Mouse (Mus musculus): Measurements from ENCODE around the gene Srrm2.

Srrm2 gene

DNA sequence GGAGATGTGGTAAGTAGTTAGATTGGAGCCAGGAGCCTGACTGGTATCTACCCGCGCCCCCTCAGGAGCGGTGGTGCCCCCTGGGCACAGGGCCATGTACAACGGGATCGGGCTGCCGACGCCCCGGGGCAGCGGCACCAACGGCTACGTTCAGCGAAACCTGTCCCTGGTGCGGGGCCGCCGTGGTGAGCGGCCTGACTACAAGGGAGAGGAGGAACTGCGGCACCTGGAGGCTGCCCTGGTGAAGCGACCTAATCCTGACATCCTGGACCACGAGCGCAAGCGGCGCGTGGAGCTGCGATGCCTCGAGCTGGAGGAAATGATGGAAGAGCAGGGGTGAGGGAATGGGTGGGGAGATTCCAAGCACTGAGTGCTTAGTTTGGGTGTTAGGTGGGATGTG, 16.5 kb downstream of the Srrm2 start:
- DNase-seq (ENCODE audit: low spot score), result no peak

GRCm38 (mm10) chr17:23807918-23808317, 17.6 kb downstream of the Srrm2 start:
- no peak for DNase-seq (ENCODE audit: low spot score)

GRCm38 (mm10) chr17:23815641-23816040, 25.3 kb downstream of the Srrm2 start:
- no peak for DNase-seq (ENCODE audit: low spot score)

GRCm38 (mm10) chr17:23818579-23818978, 28.2 kb downstream of the Srrm2 start:
- DNase-seq (ENCODE audit: low spot score), result no peak

- no peak for DNase-seq (ENCODE audit: low spot score)
These were observed 28.9 kb downstream of the Srrm2 start for GRCm38 (mm10) chr17:23819235-23819634.

DNA sequence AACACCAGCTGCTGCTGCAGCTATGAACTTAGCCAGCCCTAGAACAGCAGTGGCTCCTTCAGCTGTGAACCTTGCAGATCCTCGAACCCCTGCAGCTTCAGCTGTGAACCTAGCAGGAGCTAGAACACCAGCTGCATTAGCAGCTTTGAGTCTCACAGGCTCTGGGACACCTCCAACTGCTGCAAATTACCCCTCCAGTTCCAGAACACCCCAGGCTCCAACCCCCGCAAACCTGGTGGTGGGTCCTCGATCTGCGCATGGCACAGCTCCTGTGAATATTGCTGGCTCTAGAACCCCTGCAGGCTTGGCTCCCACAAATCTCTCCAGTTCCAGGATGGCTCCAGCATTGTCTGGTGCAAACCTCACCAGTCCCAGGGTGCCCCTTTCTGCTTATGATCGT, 30.4 kb downstream of the Srrm2 start:
- no peak for DNase-seq (ENCODE audit: low spot score)

DNA sequence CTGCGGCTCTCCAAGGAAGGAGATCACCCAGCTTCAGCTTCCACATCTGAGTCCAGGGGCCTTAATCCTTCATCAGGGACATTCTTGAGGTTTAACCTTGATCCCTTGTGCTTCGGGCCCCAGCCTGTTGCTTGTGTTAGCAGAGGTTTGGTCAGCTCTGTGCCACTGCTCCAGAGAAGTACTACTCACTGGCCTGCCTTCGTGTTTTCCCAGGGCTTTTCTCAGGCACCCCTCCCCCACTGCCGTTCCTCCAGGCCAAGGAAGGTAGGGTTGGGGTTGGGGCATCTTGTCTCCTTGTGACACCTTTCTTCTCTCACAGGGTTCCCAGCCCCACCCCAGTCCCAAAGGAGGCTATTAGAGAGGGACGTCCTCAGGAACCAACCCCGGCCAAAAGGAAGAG, 31.8 kb downstream of the Srrm2 start:
- no peak for DNase-seq (ENCODE audit: low spot score)

- no peak for DNase-seq (ENCODE audit: low spot score)
These were observed 32.7 kb downstream of the Srrm2 start for GRCm38 (mm10) chr17:23823018-23823417.

- no peak for DNase-seq (ENCODE audit: low spot score)
These were observed 33.3 kb downstream of the Srrm2 start for GRCm38 (mm10) chr17:23823614-23824013.

DNA sequence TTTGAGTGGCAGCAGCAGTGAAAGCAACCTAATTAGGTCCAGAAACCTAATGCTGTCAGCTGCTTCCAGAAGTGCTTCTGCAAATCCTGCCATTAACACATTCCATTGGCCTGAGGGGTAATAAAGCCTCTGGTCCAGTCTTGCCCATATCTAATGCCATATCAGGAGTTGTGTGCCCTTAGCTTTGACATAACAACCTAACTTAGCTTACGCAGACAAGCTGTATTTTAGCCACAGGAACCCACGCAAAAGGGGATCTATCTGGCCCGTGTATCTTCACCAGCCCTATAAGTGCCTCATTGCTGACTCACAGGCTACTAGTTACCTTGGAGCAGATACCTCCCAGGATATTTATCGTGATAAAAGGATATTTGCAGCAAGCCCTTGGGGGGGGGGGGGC, 35.3 kb downstream of the Srrm2 start:
- no peak for DNase-seq (ENCODE audit: low spot score)

DNA sequence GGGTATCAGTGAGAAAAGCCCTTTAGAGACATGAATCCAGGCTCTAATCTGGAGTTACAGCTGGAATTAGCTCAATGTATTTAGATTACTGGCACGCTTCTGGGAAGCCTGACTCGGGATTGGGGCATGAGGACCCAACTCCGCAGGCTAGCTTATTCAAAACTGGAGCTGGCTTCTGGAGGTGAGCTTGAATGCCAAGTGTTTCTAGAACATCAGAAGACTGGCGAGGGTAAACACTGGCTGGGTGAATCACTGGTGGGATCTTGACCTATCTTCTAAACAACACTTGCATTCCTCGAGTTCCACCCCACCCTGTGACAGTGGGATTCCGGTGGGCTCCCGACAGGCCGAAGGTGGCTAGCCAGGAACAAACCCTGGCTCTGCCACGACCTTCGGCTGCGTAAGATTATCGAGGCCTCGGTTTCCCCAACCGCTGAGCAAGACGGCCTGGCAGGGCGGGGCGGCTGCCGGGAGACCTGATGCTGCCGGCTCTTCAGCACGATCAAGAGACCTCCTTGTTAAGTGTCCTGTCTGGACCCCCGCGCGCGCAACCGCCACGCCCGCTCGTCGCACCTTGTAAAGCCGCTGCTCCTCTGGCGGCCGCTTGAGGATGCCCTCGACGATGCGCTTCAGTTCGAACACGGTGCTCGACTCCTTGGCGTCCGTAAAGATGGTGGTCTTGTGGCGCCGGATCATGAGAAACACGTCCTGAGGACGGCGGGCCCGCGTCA, 38.1 kb downstream of the Srrm2 start:
- peak; percentile 38 for DNase-seq (ENCODE audit: low spot score)

DNA sequence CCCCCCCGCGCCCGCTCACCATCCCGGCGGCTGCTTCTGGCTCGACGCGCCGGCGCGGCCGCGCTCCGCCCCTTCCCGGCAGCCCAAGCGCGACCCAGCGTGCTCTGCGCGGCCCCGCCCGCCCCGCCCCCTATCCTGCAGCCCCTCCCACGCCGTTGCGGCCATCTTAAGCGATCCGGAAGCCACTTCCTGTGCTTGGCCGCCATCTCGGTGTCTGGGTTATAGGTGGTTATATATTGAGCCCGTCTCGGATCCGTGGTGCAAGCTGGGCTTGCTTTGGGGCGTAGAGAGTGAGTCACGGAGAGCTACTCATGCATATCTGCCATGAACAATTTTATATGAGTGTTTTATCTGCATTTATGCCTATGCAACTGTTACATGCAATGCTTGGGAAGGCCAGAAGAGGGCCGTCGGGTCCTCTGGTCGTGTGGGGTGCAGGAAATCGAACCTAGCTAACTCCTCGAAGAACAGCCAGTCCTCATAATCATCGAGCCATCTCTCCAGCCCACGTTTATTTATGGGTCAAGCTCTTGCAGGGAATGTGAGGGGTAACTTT, 38.8 kb downstream of the Srrm2 start, which contains the start of gene Elob:
TSS of gene Elob (minus strand) at position 73 of the 556 bp plus-strand sequence.
- DNase-seq (ENCODE audit: low spot score), result peak; percentile 70

DNA sequence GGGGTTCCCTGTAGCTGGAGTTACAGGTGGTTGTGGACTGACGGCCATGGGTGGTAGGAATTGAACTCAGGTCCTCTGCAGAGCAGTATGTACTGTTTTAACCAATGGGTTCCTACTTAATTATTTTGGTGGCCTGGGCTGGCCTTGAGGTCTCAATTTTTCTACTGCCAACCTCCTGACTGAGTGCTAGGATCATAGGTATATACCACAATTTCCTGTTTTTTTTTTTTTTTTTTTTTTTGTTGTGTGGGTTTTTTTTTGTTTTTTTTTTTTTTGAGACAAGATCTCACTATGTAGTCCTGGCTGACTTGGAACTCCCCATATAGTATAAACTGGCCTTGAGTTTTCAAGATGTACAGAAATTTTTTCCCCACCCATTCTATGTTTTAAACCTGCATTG, 40.9 kb downstream of the Srrm2 start:
- DNase-seq (ENCODE audit: low spot score), result no peak

- DNase-seq (ENCODE audit: low spot score), result no peak
These were observed 45.8 kb downstream of the Srrm2 start, which contains the start of gene Prss33 for GRCm38 (mm10) chr17:23836006-23836575. Prss33 (minus strand) TSS chr17:23836056.

DNA sequence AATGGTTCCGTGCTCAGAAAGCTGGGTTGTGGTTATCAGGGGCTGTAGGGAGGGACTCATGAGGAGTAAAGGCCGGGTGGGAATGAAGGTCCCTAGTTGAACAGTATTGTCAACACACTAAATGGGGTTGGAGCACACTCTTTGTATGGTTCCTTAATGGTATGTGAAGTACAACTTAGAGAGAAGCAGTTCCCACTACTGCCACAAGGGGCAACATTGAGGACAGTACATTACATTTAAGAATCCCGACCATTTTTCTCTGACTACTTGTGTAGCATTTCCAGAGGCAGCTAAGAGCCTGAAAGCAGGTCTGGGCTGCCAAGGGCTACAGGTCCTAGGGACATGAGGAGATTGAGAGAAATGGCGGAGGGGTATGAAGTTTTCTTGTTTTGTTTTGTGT, 50.8 kb downstream of the Srrm2 start:
- DNase-seq (ENCODE audit: low spot score), result no peak

- no peak for DNase-seq (ENCODE audit: low spot score)
These were observed 52.9 kb downstream of the Srrm2 start for GRCm38 (mm10) chr17:23843141-23843811.

DNA sequence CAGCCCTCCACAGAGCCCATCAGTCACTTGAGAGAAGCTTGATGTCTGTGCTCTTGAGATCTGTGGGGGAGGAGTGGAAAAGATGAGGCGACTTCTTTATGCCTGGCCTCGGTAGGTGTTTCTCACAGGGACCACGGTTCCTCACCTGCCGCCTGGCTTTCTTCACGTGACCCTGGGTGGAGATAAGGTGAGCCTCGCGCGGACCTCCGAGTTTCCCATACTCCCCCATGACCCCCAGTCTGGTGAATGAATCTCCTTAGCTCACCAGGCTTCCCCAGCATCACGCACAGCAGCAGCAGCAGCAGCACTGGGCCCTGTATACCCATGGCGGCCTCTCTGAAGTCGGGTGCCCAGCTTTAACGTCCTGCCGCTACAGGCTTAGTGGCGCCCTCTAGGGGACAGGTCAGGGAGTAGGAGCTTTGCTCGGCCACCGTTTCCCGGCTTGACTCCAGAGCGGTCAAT, 53.5 kb downstream of the Srrm2 start, which contains the start of the genes Prss32 and Prss41:
TSS of gene Prss32 (plus strand) at position 44 of the 462 bp plus-strand sequence.
TSS of gene Prss41 (minus strand) at position 361 of the 462 bp plus-strand sequence.
- no peak for DNase-seq (ENCODE audit: low spot score)

GRCm38 (mm10) chr17:23850028-23850427, 59.7 kb downstream of the Srrm2 start:
- no peak for DNase-seq (ENCODE audit: low spot score)

DNA sequence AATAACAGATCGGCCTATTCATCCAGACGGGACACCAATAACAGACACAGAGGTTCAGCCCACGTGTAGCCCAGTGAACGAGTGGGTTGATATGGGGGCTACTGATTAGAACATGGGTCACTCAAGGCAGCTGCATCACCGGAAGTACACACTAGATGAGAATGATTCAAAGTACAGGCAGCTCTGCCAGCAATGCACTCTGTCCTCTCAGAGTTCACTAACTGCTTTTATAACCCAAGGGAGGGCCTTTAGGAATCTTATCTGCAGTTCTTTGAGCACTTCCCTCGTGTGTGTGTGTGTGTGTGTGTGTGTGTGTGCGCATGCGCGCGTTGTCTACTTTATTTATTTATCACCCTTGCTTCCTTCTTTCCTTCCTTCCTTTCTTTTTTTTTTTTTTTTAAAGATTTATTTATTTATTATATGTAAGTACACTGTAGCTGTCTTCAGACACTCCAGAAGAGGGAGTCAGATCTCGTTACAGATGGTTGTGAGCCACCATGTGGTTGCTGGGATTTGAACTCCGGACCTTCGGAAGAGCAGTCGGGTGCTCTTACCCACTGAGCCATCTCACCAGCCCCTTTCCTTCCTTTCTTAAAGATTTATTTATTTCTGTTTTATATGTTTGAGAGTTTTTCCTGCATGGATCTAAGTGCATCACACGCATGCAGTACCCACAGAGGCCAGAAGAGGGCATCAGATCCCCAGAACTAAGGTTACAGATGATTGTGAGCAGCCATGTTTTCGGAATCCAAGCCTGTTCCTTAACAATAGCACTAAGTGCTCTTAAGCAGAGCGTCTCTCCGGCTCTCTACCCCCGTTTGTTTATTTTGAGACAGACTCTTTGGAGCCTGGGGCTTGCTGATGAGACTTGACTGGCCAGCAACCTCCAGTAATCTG, 60.8 kb downstream of the Srrm2 start:
- DNase-seq (ENCODE audit: low spot score), result no peak

DNA sequence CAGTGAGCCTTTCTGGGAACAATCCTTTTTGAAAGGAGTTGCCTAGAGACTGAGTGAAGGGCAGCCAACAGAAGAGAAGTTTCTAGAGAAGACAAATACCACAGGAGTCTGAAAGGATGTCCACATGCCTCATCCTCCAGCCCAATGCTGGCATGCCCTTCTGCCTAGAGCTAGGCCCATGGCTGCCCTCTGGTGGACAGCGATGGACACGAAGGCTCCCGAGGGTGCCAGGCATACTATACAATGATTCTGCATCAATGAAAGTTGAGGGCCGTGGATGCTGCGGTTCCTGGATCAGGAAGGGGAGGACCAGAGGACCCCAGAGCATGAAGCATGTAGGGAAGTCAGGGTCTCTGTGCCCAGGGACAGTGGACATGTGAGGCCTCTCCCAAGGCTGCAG, 63.0 kb downstream of the Srrm2 start:
- DNase-seq (ENCODE audit: low spot score), result no peak

- DNase-seq (ENCODE audit: low spot score), result no peak
These were observed 64.0 kb downstream of the Srrm2 start for GRCm38 (mm10) chr17:23854229-23854765.
